Comparison of ENCODE assay signal across 12 mouse cellular contexts in the genomic region with DNA sequence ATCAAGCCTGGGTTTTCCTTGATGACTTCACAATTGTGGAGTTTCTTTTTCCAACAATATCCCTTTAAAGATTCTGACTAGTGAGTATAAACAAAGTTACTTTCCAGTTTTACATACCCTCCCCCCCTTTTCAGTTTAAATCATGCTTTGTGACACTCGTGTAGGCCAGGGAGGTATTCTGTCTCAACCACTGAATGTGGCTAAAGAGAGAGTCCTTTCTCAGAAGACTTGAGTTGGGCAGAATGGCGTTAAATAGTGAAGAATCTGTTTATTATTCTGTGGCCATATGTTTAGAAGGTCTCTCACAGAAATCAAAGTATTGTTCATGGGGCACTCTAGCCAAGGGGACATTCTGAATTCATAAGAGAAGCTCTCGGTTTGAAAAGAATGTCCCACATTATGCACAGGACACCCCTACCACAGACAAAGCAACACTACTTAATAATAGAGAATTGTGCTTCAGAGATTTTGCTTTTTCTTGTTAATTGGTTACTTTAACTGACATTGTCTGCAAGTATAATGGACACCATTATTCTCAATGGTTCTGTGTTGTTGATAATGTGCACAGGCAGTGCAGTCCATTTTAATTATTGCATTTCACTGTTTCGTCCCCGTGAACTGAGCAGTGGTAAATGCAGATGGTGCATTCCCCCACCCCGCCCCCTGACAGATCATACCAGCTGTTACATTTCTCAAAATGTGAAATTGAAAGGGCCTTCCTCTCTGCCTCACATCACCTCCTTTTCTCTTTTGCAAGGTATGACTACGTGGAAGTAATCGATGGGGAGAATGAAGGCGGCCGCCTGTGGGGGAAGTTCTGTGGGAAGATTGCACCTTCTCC. TPM values are rescaled to one million over a fixed set of nuclear protein-coding genes. Genes with fewer than 3 reads are reported as not detected.
DNase-seq lines count a peak whose midpoint lies in the region; ATAC-seq and TF ChIP-seq lines count a peak whose summit lies in the region.
"Had no signal": no experiment of that assay in that cellular context is flagged by ENCODE, and none has a peak within 500 bp of the region (broad histone marks: within the 10 kb centered on the region; RNA-seq: fewer than 3 reads in every experiment).

No protein-coding gene starts in this region.

- no peaks in the 10 kb centered on the region for H3K9me3 ChIP-seq in hindbrain, postnatal 0 days (ENCODE audit: low read length)
- no peaks in the 10 kb centered on the region for H3K9me3 ChIP-seq in kidney, embryonic 14.5 days (ENCODE audit: control insufficient read depth, low read length)
- H3K9me3 ChIP-seq: limb, embryonic 10.5 days; liver, embryonic 15.5 days had no signal

- H3K4me1 ChIP-seq in heart, adult 2 months (ENCODE audit: control insufficient read depth, insufficient read depth, low read length): peaks cover 25% of the 10 kb centered on the region
- H3K4me1 ChIP-seq in hindbrain, postnatal 0 days (ENCODE audit: insufficient read depth, low read length): peaks cover 3% of the 10 kb centered on the region; the same call in 1 of the 2 replicates
- H3K4me1 ChIP-seq in kidney, embryonic 14.5 days (ENCODE audit: control insufficient read depth, insufficient read depth, low read length): peaks cover 17% of the 10 kb centered on the region
- H3K4me1 ChIP-seq: liver, embryonic 15.5 days had no signal

- no peak for TF ChIP-seq CTCF in heart, adult 2 months (IDR thresholded peaks at IDR 0.05)
- no peak for TF ChIP-seq CTCF in hindbrain, postnatal 0 days (IDR thresholded peaks at IDR 0.05; ENCODE audit: low read depth)

- no peak for ATAC-seq in hindbrain, postnatal 0 days
- ATAC-seq in kidney, embryonic 14.5 days (ENCODE audit: low FRiP score, low TSS enrichment): no peak

- peaks cover 7% of the 10 kb centered on the region for H3K79me2 ChIP-seq in heart, adult 2 months (replicated peaks; ENCODE audit: control insufficient read depth, insufficient read depth, low read length)

- intact Hi-C loops in heart, adult 2 months (cut with DNase I): loop anchor here (5.0 kb wide), 1 partner anchor 56 kb away; no protein-coding TSS in a partner anchor
- intact Hi-C loops in heart, postnatal 25 days (cut with DNase I): no loop called here

- TF ChIP-seq EP300 in heart, adult 2 months (IDR thresholded peaks at IDR 0.05; ENCODE audit: insufficient read depth, low read depth, low read length): no peak

- H3K36me3 ChIP-seq in heart, adult 2 months (ENCODE audit: control insufficient read depth, insufficient read depth, low read length): peaks cover 74% of the 10 kb centered on the region
- H3K36me3 ChIP-seq in hindbrain, postnatal 0 days (ENCODE audit: insufficient read depth, low read length): no peaks in the 10 kb centered on the region
- H3K36me3 ChIP-seq in kidney, embryonic 14.5 days (ENCODE audit: control insufficient read depth, insufficient read depth, low read length): peaks cover 28% of the 10 kb centered on the region
- H3K36me3 ChIP-seq: liver, embryonic 15.5 days had no signal

- no peak overlapping the region for H3K4me2 ChIP-seq in hindbrain, postnatal 0 days (ENCODE audit: low read depth, low read length)
- no peak overlapping the region for H3K4me2 ChIP-seq in kidney, embryonic 14.5 days (replicated peaks; ENCODE audit: low read depth, low read length)
- H3K4me2 ChIP-seq: liver, embryonic 15.5 days had no signal

- no peak overlapping the region for H3K4me3 ChIP-seq in heart, adult 2 months
- no peak overlapping the region for H3K4me3 ChIP-seq in hindbrain, postnatal 0 days (ENCODE audit: low read length)
- no peak overlapping the region for H3K4me3 ChIP-seq in kidney, embryonic 14.5 days (ENCODE audit: low read length)
- H3K4me3 ChIP-seq: limb, embryonic 10.5 days; liver, embryonic 15.5 days had no signal

- no peak for TF ChIP-seq POLR2A in heart, adult 2 months (IDR thresholded peaks at IDR 0.05; ENCODE audit: insufficient read depth, low read depth, low read length)

- WGBS in heart, adult 2 months: 82% methylated on average over 10 of the region's 10 CpGs
- WGBS in hindbrain, postnatal 0 days: 58% methylated on average over 10 of the region's 10 CpGs
- WGBS in kidney, embryonic 14.5 days: 83% methylated on average over 10 of the region's 10 CpGs

- 0 out of 2 replicates have a peak overlapping the region, but pooled peaks have one; percentile 6 for H3K27ac ChIP-seq in heart, adult 2 months
- H3K27ac ChIP-seq in hindbrain, postnatal 0 days: 0 out of 2 replicates have a peak overlapping the region, but pooled peaks have one; percentile 7
- no peak overlapping the region for H3K27ac ChIP-seq in kidney, embryonic 14.5 days (ENCODE audit: low read depth, low read length)
- H3K27ac ChIP-seq: kidney, postnatal 0 days; limb, embryonic 10.5 days; liver, embryonic 15.5 days had no signal

- no peaks in the 10 kb centered on the region for H3K27me3 ChIP-seq in heart, adult 2 months (ENCODE audit: control insufficient read depth, insufficient read depth, low read length)
- no peaks in the 10 kb centered on the region for H3K27me3 ChIP-seq in hindbrain, postnatal 0 days (ENCODE audit: insufficient read depth, low read length)
- H3K27me3 ChIP-seq in kidney, embryonic 14.5 days (ENCODE audit: control insufficient read depth, insufficient read depth, low read length): no peaks in the 10 kb centered on the region
- H3K27me3 ChIP-seq: liver, embryonic 15.5 days had no signal

- no peak overlapping the region for H3K9ac ChIP-seq in heart, adult 2 months (ENCODE audit: low read depth, low read length)
- H3K9ac ChIP-seq in hindbrain, postnatal 0 days (replicated peaks; ENCODE audit: low read length): no peak overlapping the region
- H3K9ac ChIP-seq in kidney, embryonic 14.5 days (ENCODE audit: low read depth, low read length): no peak overlapping the region
- H3K9ac ChIP-seq: liver, embryonic 15.5 days had no signal

- no peak for DNase-seq in heart, adult 2 months
- no peak for DNase-seq in heart, postnatal 25 days (ENCODE audit: low spot score)
- peak; percentile 18 for DNase-seq in thymus, postnatal 4 days
- no peak for DNase-seq in thymus, postnatal 0 days (ENCODE audit: low spot score)
- no peak for DNase-seq in hindbrain, postnatal 0 days (ENCODE audit: low spot score)
- no peak for DNase-seq in cerebellum, adult 11 months
- no peak for DNase-seq in urinary bladder, adult 18-20 months (ENCODE audit: low spot score in 2 of 2)
- DNase-seq: lung, postnatal 4 days had no signal

RNA-seq across cellular contexts. Expression of a gene that starts 59.8 kb away (rescaled TPM):
- total RNA-seq in heart, adult 2 months (2021): 100 to 1,000 TPM; 115 TPM
- polyA plus RNA-seq in heart, adult 2 months (2012; rRNA removed): 64.5 and 101 TPM in 2 replicates
- total RNA-seq in heart, postnatal 25 days (2021): 100 to 1,000 TPM; 110 to 116 TPM
- polyA plus RNA-seq in thymus, postnatal 0 days (2015; fragmentation: Nextera tagmentation; extraction: Ambion mirVana): 45.8 and 49.3 TPM in 2 replicates
- 50.4 and 51.0 TPM in 2 replicates for total RNA-seq in hindbrain, postnatal 0 days (2014; rRNA removed)
- 43.6 and 44.3 TPM in 2 replicates for polyA plus RNA-seq in hindbrain, postnatal 0 days (2015; fragmentation: Nextera tagmentation; extraction: Ambion mirVana)
- 77.1 and 113 TPM in 2 replicates for polyA plus RNA-seq in kidney, embryonic 14.5 days (2014; fragmentation: Nextera tagmentation; extraction: Ambion mirVana)
